Mouse (Mus musculus): ENCODE results near the gene Mrpl18.

- TF ChIP-seq CTCF (IDR thresholded peaks at IDR 0.05; ENCODE audit: low read depth): no peak
- no peak for TF ChIP-seq EP300 (IDR thresholded peaks at IDR 0.05; ENCODE audit: low read depth)
Measured at GRCm38 (mm10) chr17:12904349-12904748, 11.8 kb downstream of the Mrpl18 start.
